Mouse (Mus musculus) embryo, embryonic 11 days (tissue): ENCODE measurements around the gene Cadps2.

Experiments
- DNase-seq: peaks from one replicate; pipeline ENCODE4 v3.0.0-alpha.2; 2015

Gene Cadps2

DNA sequence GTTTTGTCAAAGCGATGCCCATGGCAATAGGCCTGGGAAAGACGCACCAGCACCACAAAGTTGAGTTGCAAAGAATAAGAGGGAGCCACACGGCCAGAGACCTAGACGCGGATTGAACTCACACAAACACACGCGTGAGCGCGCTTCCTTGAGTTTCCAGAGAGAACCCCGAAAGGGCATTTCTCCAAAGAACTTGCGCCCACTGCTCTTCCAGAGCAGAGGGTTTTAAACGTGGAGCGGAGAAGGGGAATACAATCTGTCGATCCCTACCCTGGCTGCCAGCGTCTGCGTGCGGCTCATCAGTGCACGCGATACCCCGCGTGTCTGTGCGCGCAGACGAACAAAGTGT, 590.2 kb downstream of the Cadps2 start:
- peak; percentile 50 for DNase-seq

DNA sequence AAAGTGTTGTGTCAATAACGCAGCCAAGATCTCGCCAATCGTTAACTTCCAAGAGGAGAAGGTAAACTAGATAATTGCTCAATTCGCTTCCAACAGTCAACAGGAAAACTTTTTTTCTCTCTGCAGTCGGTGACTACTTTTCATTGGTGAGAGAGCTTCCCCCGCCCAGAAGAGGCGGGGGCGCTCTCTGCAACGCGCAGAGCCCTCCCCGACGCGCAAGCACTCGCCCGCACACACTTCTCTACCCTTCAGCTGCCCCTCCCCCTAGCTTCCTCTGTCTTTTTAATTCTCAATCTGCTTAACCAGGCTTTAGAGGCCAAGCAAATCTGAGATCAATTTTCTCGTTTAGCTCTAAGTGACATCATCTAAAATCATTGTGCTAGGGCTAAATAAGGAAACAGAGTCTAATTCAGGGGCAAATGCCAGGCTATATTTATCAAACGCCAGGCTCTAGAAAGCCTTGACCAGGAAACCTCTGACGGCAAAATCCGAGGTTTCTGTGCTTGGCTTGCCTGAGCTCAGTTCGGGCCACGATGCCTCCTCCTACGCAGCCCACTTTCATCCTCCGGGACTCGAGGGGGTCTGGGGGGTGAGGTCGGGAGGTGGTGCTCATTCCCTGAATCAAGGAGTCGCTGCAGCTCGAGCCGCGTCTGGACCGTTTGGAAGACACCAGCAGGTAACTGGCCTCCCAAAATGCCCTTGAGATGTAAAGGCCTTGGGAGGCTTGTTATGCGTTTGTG, 590.7 kb downstream of the Cadps2 start, which contains the start of gene Fezf1:
Gene Fezf1, minus strand, starts transcription at position 50 of the 740 bp plus-strand sequence.
- peak; percentile 53 for DNase-seq

DNA sequence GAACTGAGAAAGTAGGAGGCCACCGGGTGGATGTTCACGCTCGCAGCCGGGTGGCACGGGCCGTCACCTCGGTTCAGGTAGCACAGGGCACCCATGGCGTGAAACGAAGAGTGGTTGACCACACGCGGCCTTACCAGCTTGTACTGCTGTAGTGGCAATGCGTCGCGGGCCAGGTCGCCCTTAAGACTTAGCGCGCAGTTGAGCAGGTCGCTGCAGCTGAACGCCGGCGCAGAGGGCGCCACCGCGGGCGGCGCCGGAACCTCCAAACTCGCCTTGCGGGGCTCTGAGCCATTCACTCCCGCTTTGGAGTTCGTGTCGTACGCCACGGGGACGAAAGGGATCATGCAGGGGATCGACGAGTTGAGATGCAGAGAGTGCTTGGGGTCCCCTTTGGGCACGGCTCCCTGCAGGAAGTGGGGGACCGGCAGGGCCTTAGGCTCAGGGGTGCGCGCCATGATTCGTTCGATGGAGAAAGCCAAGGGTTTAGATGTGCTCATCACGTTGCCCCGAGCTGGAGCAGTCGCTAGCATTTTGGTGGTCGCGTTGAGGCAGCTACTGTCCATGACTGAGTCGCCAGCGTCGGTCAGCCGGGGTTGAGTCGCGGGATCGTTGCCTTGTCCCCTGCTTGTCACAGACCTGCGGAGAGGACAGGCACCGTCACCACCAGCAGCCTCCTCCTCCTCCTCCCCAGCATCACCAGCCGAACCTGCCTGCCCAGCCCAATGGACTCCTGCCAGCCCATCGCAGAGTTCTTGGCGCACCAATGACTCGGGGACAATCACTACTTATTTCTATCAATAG, 591.5 kb downstream of the Cadps2 start:
- DNase-seq: no peak

DNA sequence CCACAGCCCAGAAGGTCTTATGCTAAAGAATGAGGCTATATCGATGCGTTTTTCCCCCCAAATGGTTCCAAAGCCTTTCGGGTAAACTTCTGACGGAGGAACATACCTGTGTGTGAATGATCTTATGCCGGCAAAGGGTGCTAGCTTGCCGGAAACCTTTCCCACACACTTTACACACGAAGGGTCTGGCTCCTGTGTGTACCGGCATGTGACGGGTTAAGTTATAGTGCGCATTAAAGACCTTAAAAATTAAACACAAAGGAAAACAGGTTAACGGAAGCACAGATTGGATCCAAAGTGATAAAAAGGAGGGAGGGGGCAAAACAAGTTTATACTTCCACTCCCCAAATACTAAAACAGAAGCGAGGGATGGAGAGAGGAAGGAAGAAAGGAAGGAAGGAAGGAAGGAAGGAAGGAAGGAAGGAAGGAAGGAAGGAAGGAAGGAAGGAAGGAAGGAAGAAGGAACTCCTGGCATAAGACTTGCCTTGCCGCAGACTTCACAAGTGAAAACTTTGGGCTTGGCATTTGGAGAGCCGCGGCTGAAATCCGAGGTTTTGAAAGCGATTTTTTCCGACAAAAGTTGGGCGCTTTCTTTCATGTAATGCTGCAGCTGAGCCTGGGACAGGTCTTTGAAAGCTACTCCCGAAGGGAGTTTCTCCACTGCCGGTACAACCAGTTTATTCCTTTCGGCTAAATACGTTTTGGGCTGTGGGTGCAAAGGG, 592.3 kb downstream of the Cadps2 start:
- no peak for DNase-seq

DNA sequence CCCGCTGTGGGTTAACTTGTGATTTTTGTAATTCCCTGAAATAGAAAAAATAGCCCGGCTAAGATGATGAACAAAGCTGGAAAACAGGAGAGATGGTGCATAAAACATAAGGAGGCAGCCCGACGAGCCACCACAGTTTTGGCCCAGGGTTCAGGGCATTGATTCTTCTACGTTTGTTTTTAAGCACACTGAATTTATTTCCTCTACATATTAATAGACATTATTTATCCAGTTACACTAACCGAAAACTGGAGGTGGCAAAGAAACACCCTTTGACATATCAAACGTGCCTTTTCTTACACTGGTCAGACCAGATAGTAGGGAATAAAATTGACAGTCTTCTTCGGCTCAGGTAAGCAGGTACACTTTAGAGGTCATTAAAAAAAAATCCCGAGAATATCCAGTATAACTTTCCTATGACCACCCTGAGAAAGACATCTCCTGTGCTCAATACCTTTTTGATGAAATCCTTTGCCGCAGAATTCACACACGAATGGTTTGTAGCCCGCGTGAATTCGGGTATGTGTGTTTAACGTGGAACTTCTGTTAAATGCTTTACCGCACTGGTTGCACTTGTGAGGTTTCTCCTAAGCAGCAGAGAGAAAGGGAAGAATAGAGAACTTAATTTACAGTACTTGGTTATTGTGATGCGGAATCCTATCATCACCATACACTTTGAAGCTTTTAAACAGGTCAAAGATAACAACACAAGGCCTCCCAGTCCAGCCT, 593.0 kb downstream of the Cadps2 start:
- no peak for DNase-seq

DNA sequence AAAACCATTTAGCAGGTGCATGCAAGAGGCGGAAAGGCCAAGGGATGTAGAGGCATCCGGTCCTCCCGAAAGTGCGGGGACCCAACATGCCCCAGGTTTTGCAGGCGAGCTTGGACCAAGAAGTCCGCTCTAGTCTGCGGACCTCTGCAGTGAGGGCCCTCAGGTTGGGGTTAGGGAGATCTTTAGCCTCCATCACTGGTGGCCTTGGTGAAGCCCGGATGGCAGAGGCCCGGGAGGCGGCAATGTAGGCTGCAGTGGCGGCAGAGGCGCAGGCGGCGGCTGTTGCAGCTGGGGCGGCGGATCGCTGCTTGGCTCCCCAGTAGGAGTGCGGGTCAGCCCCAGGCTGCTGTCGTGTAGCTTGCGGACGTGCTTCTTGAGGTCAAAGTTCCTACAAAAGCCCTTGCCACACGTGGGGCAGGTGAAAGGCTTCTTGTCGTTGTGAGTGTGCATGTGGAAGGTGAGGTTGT, 593.6 kb downstream of the Cadps2 start:
- no peak for DNase-seq

DNA sequence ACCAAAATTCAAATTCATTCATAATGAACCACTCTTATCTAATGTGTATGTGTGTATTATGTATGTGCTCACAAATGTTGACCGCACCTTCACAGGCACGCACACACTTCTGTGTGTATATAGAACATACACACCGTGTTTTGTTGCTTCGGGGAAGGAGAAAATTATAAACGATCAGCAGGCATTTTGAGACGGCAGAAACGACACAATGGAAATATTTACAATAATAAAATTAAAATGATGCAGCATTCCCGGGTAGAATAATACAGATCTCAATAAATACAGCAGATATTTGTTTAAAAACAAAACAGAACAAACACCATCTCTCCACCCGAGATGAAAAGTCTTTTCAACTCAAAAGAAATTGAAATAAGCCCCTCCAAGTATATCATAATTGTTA, 594.1 kb downstream of the Cadps2 start:
- no peak for DNase-seq

DNA sequence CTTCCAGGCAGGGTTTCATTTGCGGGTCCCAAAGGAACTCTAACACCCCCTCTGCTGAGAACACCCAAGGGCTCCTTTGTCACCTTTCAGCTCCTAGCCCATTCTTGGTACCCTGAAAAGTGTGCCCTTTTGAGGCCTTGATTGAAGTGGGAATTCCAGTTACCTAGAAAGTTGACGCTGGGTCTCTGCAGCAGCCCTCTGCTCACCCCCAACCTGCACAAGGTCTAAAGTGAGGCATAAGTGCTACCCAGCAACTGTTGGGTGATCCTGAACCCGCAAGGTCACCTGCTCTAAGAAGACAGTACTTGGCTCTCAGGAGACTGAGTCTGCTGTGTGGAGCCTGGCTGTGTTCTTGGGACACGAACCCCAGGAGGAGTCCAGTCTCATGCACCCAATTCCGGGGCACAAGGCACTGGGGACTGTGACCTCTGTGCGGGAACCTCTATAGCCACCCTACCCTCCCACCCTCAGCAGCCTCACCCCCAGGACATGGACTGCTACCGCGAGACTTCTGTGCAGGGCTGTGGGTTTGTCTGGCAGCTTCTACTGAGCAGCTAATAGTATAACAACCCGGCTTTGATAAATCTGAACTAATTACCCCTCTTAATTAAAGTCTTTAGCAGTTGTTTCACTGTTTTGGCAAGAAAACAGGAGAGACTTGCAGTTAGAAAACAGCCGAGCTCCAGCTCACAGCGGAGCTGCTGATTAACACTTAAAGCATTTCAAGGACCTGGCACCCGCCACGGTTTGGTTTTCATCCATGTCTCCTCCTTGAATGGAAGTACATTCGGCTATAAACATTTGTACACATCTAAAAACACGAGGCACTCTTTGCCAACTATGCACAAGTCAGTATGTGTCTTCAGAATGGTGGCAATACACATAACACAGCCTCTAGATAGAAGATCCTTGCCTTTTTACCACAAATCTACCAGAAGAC, 595.1 kb downstream of the Cadps2 start:
- DNase-seq: no peak
